Comparison of ENCODE assay signal across 8 mouse cellular contexts in the genomic region with DNA sequence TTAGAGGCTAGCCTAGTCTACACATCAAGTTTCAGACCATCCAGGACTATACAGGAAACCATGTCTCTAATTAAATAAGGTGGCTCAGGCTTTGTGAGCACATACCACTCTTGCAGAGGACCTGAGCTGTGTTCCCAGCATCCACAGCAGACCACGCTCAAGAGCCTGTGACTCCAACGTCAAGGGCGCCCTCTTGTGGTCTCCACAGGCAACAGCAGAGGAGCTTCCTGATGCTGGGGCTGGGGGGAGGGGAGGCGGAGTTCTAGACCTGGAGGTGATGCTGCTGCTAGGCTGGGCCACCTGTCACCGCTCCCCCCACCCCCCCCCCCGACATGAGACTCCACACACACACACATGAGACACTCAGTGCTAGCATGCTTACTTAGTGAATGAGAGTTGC. TPM values are rescaled to one million over a fixed set of nuclear protein-coding genes. Genes with fewer than 3 reads are reported as not detected.
DNase-seq lines count a peak whose midpoint lies in the region; ATAC-seq and TF ChIP-seq lines count a peak whose summit lies in the region.

No protein-coding gene starts in this region.

- 0 out of 2 replicates have a peak, but pooled peaks have one; percentile 47 for ATAC-seq in megakaryocyte, adult 5-6 weeks (ENCODE audit: poor library complexity, severe bottlenecking)

- TF ChIP-seq CTCF in bone marrow macrophage, adult 2 months (IDR thresholded peaks at IDR 0.05; ENCODE audit: low read depth, low read length), result peak; percentile 54; the same call in 1 of the 2 replicates

- no peak for TF ChIP-seq POLR2A in bone marrow macrophage, adult 2 months (IDR thresholded peaks at IDR 0.05; ENCODE audit: borderline replicate concordance, low read depth, low read length)

- H3K27ac ChIP-seq in bone marrow macrophage, adult 2 months (ENCODE audit: insufficient read depth, low read depth, low read length), result no peak overlapping the region

- peaks cover 11% of the 10 kb centered on the region for H3K4me1 ChIP-seq in bone marrow macrophage, adult 2 months (ENCODE audit: control insufficient read depth, insufficient read depth, low read length)

- no peak overlapping the region for H3K4me3 ChIP-seq in bone marrow macrophage, adult 2 months (ENCODE audit: insufficient read depth, low read length)

- peak; percentile 50 for DNase-seq in embryo, embryonic 10 days (ENCODE audit: low spot score)
- no peak for DNase-seq in embryo, embryonic 9.5 days (ENCODE audit: extremely low spot score)
- peak; percentile 46 for DNase-seq in 3T3-L1 (ENCODE audit: low read depth, low spot score)
- no peak for DNase-seq in urinary bladder, adult 2 months (ENCODE audit: low spot score)
- no peak for DNase-seq in adrenal gland, adult 8-10 months
- no peak for DNase-seq in urinary bladder, adult 18-20 months (ENCODE audit: low spot score in 2 of 2)

RNA-seq across cellular contexts. Expression of a gene that starts 5.1 kb away (rescaled TPM):
- polyA plus RNA-seq in bone marrow macrophage, adult 2 months (2012; ENCODE audit: insufficient read depth, insufficient read length, missing spikeins), result not detected in 2 replicates
- not detected in 2 replicates for total RNA-seq in megakaryocyte, adult 5-6 weeks (2015)
- not detected in 2 replicates for total RNA-seq in megakaryocyte, adult 5-6 weeks (2017)
- polyA plus RNA-seq in urinary bladder, adult 2 months (2012; rRNA removed), result 4.5 and 4.8 TPM in 2 replicates
- 1 to 10 TPM in 1 of 4 experiments, under 1 TPM in 1, not detected in 2; 0.35 to 1.6 TPM for total RNA-seq in adrenal gland, adult 8-10 months (2022)

RNA-seq across cellular contexts. Expression of a gene that starts 25.6 kb away (rescaled TPM):
- not detected in 2 replicates for polyA plus RNA-seq in bone marrow macrophage, adult 2 months (2012; ENCODE audit: insufficient read depth, insufficient read length, missing spikeins)
- total RNA-seq in megakaryocyte, adult 5-6 weeks (2015), result not detected in 2 replicates
- not detected in 2 replicates for total RNA-seq in megakaryocyte, adult 5-6 weeks (2017)
- 0.04 and 0.21 TPM in 2 replicates for polyA plus RNA-seq in urinary bladder, adult 2 months (2012; rRNA removed)
- total RNA-seq in adrenal gland, adult 8-10 months (2022), result not detected

RNA-seq across cellular contexts. Expression of a gene that starts 48.0 kb away (rescaled TPM):
- polyA plus RNA-seq in bone marrow macrophage, adult 2 months (2012; ENCODE audit: insufficient read depth, insufficient read length, missing spikeins), result 4.5 and 5.5 TPM in 2 replicates
- total RNA-seq in megakaryocyte, adult 5-6 weeks (2015), result 1.3 and 2.7 TPM in 2 replicates
- total RNA-seq in megakaryocyte, adult 5-6 weeks (2017), result 1.4 TPM in 2 replicates
- polyA plus RNA-seq in urinary bladder, adult 2 months (2012; rRNA removed), result 20.5 and 20.6 TPM in 2 replicates
- 10 to 100 TPM; 27.8 to 36.2 (median 33.1) TPM for total RNA-seq in adrenal gland, adult 8-10 months (2022)

RNA-seq across cellular contexts. Expression of a gene that starts 51.0 kb away (rescaled TPM):
- not detected in 2 replicates for polyA plus RNA-seq in bone marrow macrophage, adult 2 months (2012; ENCODE audit: insufficient read depth, insufficient read length, missing spikeins)
- total RNA-seq in megakaryocyte, adult 5-6 weeks (2015), result 0.16 and 0.20 TPM in 2 replicates
- total RNA-seq in megakaryocyte, adult 5-6 weeks (2017), result not detected in 2 replicates
- 0.96 and 1.1 TPM in 2 replicates for polyA plus RNA-seq in urinary bladder, adult 2 months (2012; rRNA removed)
- not detected for total RNA-seq in adrenal gland, adult 8-10 months (2022)

RNA-seq across cellular contexts. Expression of a gene that starts 51.2 kb away (rescaled TPM):
- 11.4 and 13.0 TPM in 2 replicates for polyA plus RNA-seq in bone marrow macrophage, adult 2 months (2012; ENCODE audit: insufficient read depth, insufficient read length, missing spikeins)
- 2.8 and 3.0 TPM in 2 replicates for total RNA-seq in megakaryocyte, adult 5-6 weeks (2015)
- total RNA-seq in megakaryocyte, adult 5-6 weeks (2017), result 4.5 and 5.1 TPM in 2 replicates
- polyA plus RNA-seq in urinary bladder, adult 2 months (2012; rRNA removed), result 33.3 and 41.7 TPM in 2 replicates
- total RNA-seq in adrenal gland, adult 8-10 months (2022), result 10 to 100 TPM; 18.1 to 38.0 (median 23.4) TPM

Comparison
In these comparisons a context has a peak if more than half of its experiments do, and no peak if none do; other contexts are left out.
1. DNase-seq: peak in embryo, embryonic 10 days (single experiment) and 3T3-L1 (single experiment); none in embryo, embryonic 9.5 days (single experiment), urinary bladder, adult 2 months (single experiment), adrenal gland, adult 8-10 months (single experiment) and urinary bladder, adult 18-20 months (0 of 2).
2. RNA of a gene that starts 48.0 kb away (total RNA-seq): 27.8 to 36.2 TPM in adrenal gland, adult 8-10 months; 1.3 to 2.7 TPM in megakaryocyte, adult 5-6 weeks; every median in the first group is over 4 times any median in the second.